Mouse (Mus musculus): ENCODE data around the gene Rrm2.
A peak's percentile ranks its signal among the peaks of the same experiment; 100 is the strongest.
"Not testable (repeated sequence)": the region's sequence is repeated elsewhere in the genome, so short reads cannot be mapped to it uniquely, and the experiment has no call there.

Rrm2 gene

DNA sequence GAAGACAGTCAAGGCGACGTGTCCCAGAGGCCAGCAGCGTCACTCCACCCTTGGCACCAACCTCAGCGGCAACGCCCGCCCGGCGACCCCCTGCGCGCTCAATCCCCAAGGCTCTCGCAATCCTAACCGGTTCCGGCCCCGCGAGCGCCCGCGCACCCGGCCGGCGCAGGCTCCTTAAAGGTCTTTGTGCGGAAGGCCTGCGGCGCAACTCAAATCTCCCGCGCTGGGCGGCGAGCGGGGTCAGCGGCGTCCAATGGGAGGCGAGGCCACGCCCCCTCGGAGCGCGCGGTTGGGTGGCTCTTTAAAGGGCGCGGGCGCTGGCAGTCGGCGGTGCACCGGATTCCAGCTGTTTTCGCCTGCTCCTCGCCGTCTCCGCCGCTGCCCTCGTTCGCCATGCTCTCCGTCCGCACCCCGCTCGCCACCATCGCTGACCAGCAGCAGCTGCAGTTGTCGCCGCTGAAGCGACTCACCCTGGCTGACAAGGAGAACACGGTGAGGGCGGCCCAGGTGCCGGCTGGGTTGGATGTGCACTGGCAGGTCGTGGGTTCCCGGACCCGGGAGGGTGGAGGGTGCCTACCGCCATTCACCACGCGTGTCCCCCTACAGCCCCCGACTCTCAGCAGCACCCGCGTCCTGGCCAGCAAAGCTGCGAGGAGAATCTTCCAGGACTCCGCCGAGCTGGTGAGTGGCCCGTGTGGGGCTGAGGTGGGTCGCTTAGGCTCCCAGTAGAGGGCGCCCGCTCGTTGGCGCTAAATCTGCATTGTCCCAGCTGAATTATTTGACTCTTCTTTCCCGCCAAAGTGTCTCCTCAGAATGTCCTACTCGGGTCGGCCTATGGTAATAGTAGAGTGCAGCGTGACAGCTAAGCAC is at the start of gene Rrm2:
Rrm2 (plus strand) TSS at position 288 of the 870 bp plus-strand sequence.
- peak; percentile 88 for DNase-seq (ENCODE audit: low spot score in 2 of 2)

- DNase-seq (ENCODE audit: low spot score in 2 of 2): no peak
Measured at GRCm38 (mm10) chr12:24658998-24659397, 49.0 kb upstream of the Rrm2 start.

DNA sequence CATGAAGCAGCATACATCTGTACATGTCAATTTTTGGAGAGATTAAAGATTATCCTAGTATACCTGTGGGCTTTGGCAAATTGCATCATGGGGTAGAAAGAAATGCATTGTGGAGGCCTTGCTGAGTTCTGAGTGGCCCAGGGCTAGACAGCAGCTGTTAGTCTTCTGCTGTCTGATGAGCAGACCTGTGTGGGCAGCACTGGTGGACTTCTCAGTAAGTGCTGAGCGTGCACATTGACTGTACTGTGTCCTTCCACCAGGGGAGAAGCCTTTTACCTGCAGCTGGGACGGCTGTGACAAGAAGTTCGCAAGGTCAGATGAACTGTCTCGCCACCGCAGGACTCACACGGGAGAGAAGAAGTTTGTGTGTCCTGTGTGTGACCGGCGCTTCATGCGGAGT is 48.1 kb upstream of the Rrm2 start:
- no peak for DNase-seq (ENCODE audit: low spot score in 2 of 2)

DNA sequence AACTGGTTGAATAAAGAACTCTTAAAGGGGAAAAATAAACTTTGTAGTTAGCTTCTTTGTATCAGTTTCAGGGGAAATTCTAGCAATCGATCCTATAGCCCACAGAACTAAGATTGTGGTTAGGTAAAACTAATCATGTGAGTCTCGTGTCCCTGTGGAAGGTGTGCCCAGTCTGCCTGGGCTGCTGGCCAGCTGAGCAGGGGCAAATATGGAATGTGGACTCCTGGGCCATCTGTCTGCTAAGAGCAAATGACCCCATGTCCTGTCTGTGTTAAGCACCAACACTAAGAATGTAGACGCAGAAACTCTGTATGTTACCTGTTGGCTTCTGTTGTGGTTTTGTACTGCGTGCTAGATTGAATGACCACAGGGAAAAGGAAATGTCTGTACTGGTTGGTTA is 46.9 kb upstream of the Rrm2 start:
- no peak for DNase-seq (ENCODE audit: low spot score in 2 of 2)

DNA sequence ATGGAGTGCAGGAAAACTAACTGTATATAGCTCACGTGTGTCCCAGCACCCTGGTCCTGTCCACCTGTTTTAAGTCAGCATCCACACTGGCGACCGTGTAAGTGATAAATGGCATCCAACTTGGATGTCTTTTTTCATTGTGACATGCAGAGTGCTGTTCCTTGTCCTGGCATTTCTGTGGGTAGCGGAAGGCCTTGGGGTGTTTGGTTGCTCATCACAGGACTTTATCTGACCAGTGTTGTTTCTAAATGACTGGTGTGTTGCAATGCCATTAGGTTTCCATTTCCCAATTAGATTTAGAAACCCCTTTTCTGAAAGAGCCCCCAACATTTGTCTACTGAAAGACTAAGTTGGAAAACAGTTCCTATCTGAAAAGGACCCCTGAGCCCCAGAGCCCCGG is 45.9 kb upstream of the Rrm2 start:
- no peak for DNase-seq (ENCODE audit: low spot score in 2 of 2)

- DNase-seq (ENCODE audit: low spot score in 2 of 2): peak; percentile 43 to 68
Measured at GRCm38 (mm10) chr12:24680096-24680491, 27.9 kb upstream of the Rrm2 start.

GRCm38 (mm10) chr12:24680492-24681285 is 27.4 kb upstream of the Rrm2 start:
- no peak for DNase-seq (ENCODE audit: low spot score in 2 of 2)

DNA sequence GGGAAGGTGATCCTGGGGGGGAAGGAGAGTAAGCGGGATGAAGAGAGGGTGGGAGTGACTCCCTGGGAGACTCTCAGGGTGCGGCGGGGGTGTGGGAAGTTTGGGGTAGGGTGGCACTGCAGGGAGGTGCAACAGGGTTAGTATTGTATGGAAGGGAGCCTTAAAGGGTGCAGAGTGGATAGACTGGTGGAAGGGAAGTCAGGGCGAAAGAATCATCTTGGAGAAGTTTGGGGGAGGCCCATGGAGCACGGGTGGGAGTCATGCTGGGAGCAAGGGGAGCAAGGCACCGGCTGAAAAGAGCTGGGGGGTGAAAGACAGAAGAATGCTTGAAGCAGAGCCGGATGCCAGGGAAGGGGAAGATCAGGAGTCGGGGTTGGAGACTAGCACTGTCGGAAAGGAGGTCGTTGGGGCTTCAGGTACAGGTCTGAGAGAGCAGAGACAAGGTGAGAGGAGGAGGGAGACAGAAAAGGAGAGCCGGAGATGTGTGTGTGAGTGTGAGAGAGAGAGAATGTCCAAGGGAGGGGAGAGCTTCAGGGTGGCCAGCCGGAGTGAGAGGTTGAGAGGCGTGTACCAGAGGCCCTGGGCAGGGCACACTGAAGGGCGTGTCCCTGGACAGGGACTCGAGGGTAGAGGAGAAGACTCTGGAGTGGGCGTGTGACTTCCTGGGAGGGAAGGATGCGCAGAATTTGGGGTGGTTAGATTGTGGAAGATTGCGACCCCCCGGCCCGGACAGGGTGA is 26.6 kb upstream of the Rrm2 start, which contains the start of gene Cys1:
Cys1 (minus strand) TSS at position 528 of the 738 bp plus-strand sequence.
- no peak for DNase-seq (ENCODE audit: low spot score in 2 of 2)

- DNase-seq (ENCODE audit: low spot score in 2 of 2): peak; percentile 36 to 47
Measured at GRCm38 (mm10) chr12:24682563-24682962, 25.5 kb upstream of the Rrm2 start.

- DNase-seq (ENCODE audit: low spot score in 2 of 2): no peak
Measured at GRCm38 (mm10) chr12:24683461-24683860, 24.6 kb upstream of the Rrm2 start.

- no peak for DNase-seq (ENCODE audit: low spot score in 2 of 2)
Measured at GRCm38 (mm10) chr12:24686038-24686695, 21.9 kb upstream of the Rrm2 start.

DNA sequence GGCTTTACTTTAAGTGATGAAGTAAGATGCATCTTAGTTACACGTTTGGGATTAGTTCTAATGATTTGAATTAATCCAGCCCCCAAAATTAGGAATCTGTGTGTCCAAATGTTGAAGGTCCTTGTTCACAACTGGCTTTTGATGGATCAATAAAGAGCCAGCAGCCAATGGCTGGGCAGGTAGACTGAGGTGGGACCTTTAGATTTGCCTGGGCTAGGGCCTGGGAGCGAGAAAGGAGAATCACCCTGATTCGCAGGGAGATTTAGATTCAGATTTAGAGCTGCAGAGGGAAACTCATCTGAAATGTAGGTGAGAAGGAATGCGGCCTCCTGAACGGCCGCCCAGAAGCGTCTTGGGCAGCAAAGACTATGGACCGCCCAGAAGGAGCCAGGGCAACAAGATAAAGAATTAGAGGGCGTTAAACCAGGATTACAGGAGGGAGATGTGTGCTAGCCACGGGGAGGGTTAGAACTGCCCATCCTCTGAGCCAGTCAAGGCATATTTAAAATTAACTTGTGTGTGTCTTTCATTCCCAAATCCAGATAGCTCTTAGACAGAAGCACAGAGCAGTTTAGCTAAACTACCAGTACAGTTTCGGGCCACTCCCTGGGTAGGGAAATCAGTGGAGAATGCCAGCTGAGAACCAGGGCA is 21.2 kb upstream of the Rrm2 start:
- no peak for DNase-seq (ENCODE audit: low spot score in 2 of 2)

GRCm38 (mm10) chr12:24690351-24690750 is 17.7 kb upstream of the Rrm2 start:
- no peak for DNase-seq (ENCODE audit: low spot score in 2 of 2)

- peak; percentile 88 to 92 for DNase-seq (ENCODE audit: low spot score in 2 of 2)
Measured at GRCm38 (mm10) chr12:24696500-24697483, 11.2 kb upstream of the Rrm2 start.

DNA sequence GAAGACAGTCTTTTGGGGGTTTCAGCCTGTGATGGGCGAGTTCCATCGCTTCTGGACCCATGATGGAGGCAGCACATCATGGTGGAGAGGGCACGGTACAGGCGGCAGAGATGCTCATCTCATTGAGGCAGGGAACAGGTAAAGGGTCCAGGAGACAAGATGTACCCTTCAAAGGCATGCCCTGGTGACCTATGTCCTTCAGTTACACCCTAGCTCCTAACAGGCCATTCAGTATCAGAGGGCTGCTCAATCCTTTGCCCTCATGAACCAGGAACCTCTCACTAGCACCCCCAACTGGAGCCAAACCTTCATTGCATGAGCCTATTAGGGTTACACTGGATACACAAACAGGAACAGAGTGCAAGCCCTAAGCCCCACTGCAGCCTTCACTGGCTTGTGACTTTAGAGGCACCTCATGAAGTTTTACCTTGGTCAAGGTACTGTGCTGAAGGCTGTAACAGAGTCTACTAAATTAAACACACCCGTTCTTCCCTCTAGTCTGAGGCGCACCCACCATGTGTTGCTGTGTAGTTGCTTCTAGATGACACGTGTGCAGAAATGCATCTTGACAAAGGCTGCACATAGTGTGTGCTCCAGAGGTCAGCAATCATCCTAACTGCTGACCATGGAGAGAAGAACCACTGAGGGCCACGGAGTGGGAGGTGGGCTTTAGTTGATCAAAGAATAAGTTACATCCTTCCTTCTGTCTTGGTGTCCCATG is 10.4 kb upstream of the Rrm2 start:
- no peak for DNase-seq (ENCODE audit: low spot score in 2 of 2)

- DNase-seq (ENCODE audit: low spot score in 2 of 2): no peak
Measured at GRCm38 (mm10) chr12:24698514-24698913, 9.5 kb upstream of the Rrm2 start.

GRCm38 (mm10) chr12:24699578-24699977 is 8.5 kb upstream of the Rrm2 start:
- DNase-seq (ENCODE audit: low spot score in 2 of 2): no peak

DNA sequence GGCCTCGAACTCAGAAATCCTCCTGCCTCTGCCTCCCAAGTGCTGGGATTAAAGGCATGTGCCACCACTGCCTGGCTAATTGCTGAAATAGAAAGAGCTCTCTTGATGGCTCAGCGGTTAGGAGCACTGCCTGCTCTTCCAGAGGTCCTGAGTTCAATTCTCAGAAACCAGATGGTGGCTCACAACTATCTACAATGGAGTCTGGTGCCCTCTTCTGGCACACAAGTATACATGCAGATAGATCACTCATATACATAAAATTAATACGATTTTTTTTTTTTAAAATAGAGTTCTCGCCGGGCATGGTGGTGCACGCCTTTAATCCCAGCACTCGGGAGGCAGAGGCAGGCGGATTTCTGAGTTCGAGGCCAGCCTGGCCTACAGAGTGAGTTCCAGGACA is 6.4 kb upstream of the Rrm2 start:
- not testable (repeated sequence) for DNase-seq (ENCODE audit: low spot score in 2 of 2)

- DNase-seq (ENCODE audit: low spot score in 2 of 2): no peak
Measured at GRCm38 (mm10) chr12:24703013-24703412, 5.0 kb upstream of the Rrm2 start.

All from right cerebral cortex, adult 2 months (tissue).